Mouse (Mus musculus): Measurements from ENCODE around the gene Xlr4a. TPM values are rescaled to one million over a fixed set of nuclear protein-coding genes. Genes with fewer than 3 reads are reported as not detected.

Xlr4a gene
- total and polyA plus RNA-seq, 3 experiments: not detected

GRCm38 (mm10) chrX:73037003-73037402, 45.3 kb downstream of the Xlr4a start, which contains the start of gene Pnma5:
Pnma5 (minus strand) TSS chrX:73037103.
- DNase-seq (ENCODE audit: low spot score) (no peak), ATAC-seq (ENCODE audit: extremely low read depth, insufficient number of reproducible peaks, low FRiP score, poor library complexity, severe bottlenecking) (no peak)
- Histone ChIP-seq H3K27me3 (ENCODE audit: insufficient read depth, low read length) (peaks cover 2% of the 10 kb centered on the region; the same call in 1 of the 2 replicates), H3K9me3 (replicated peaks) (no peaks in the 10 kb centered on the region), H3K4me1 (ENCODE audit: insufficient read depth, low read depth, low read length) (no peaks in the 10 kb centered on the region), H3K4me3 (ENCODE audit: low read depth, low read length) (no peak within 1 kb of the TSS), H3K36me3 (replicated peaks) (no peaks in the 10 kb centered on the region)
- TF ChIP-seq GATA1 (IDR thresholded peaks at IDR 0.05; ENCODE audit: borderline replicate concordance, low read length) (no peak), CTCF (IDR thresholded peaks at IDR 0.05; ENCODE audit: low read depth, low read length) (no peak), POLR2AphosphoS5 (IDR thresholded peaks at IDR 0.05; ENCODE audit: insufficient replicate concordance, low read depth, low read length) (no peak), GATA2 (IDR thresholded peaks at IDR 0.05; ENCODE audit: borderline replicate concordance, low read depth, low read length) (no peak), TAL1 (conservative IDR thresholded peaks at IDR 0.05; ENCODE audit: low read depth, low read length) (no peak)

Other genes with a start within 250 kb of the Xlr4a start
- 18.5 and 22.1 TPM in 2 replicates for gene Cetn2, start 164.1 kb downstream of the Xlr4a start, total RNA-seq (2014; fragmentation: Nextera tagmentation)
- 140 and 157 TPM in 2 replicates for gene Cetn2, start 164.1 kb downstream of the Xlr4a start, total RNA-seq (2017)
- 3.2 and 4.6 TPM in 2 replicates for gene Cetn2, start 164.1 kb downstream of the Xlr4a start, polyA plus RNA-seq (2012)
- 41.9 and 47.8 TPM in 2 replicates for gene Nsdhl, start 163.9 kb downstream of the Xlr4a start, total RNA-seq (2014; fragmentation: Nextera tagmentation)
- 50.2 and 51.2 TPM in 2 replicates for gene Nsdhl, start 163.9 kb downstream of the Xlr4a start, total RNA-seq (2017)
- 1.9 and 2.0 TPM in 2 replicates for gene Nsdhl, start 163.9 kb downstream of the Xlr4a start, polyA plus RNA-seq (2012)
- not detected in 2 replicates for gene Zfp185, start 95.1 kb downstream of the Xlr4a start, total RNA-seq (2014; fragmentation: Nextera tagmentation)
- gene Zfp185, start 95.1 kb downstream of the Xlr4a start, total RNA-seq (2017): 0.11 TPM in 1 of 2 replicates, not detected in the other
- gene Zfp185, start 95.1 kb downstream of the Xlr4a start, polyA plus RNA-seq (2012): not detected in 2 replicates
- not detected in 2 replicates for gene Pnma5, start 45.4 kb downstream of the Xlr4a start, total RNA-seq (2014; fragmentation: Nextera tagmentation)
- not detected in 2 replicates for gene Pnma5, start 45.4 kb downstream of the Xlr4a start, total RNA-seq (2017)
- gene Pnma5, start 45.4 kb downstream of the Xlr4a start, polyA plus RNA-seq (2012): not detected in 2 replicates
- gene Pnma3, start 17.7 kb downstream of the Xlr4a start, total RNA-seq (2014; fragmentation: Nextera tagmentation): not detected in 2 replicates
- gene Pnma3, start 17.7 kb downstream of the Xlr4a start, total RNA-seq (2017): 0.05 TPM in 1 of 2 replicates, not detected in the other
- gene Pnma3, start 17.7 kb downstream of the Xlr4a start, polyA plus RNA-seq (2012): not detected in 2 replicates
- gene Xlr3a, start 14.6 kb upstream of the Xlr4a start, total RNA-seq (2014; fragmentation: Nextera tagmentation): not detected in 2 replicates
- 0.16 and 0.29 TPM in 2 replicates for gene Xlr3a, start 14.6 kb upstream of the Xlr4a start, total RNA-seq (2017)
- gene Xlr3a, start 14.6 kb upstream of the Xlr4a start, polyA plus RNA-seq (2012): not detected in 2 replicates
- not detected in 2 replicates for gene Gm14685, start 34.6 kb upstream of the Xlr4a start, total RNA-seq (2014; fragmentation: Nextera tagmentation)
- gene Gm14685, start 34.6 kb upstream of the Xlr4a start, total RNA-seq (2017): 0.16 TPM in 1 of 2 replicates, not detected in the other
- not detected in 2 replicates for gene Gm14685, start 34.6 kb upstream of the Xlr4a start, polyA plus RNA-seq (2012)
- gene Xlr5b, start 66.3 kb upstream of the Xlr4a start, total RNA-seq (2014; fragmentation: Nextera tagmentation): not detected in 2 replicates
- not detected in 2 replicates for gene Xlr5b, start 66.3 kb upstream of the Xlr4a start, total RNA-seq (2017)
- gene Xlr5b, start 66.3 kb upstream of the Xlr4a start, polyA plus RNA-seq (2012): not detected in 2 replicates
- not detected in 2 replicates for gene DXBay18, start 67.0 kb upstream of the Xlr4a start, total RNA-seq (2014; fragmentation: Nextera tagmentation)
- not detected in 2 replicates for gene DXBay18, start 67.0 kb upstream of the Xlr4a start, total RNA-seq (2017)
- gene DXBay18, start 67.0 kb upstream of the Xlr4a start, polyA plus RNA-seq (2012): not detected in 2 replicates
- gene Spin2d, start 94.5 kb upstream of the Xlr4a start, total RNA-seq (2014; fragmentation: Nextera tagmentation): not detected in 2 replicates
- gene Spin2d, start 94.5 kb upstream of the Xlr4a start, total RNA-seq (2017): 0.11 TPM in 1 of 2 replicates, not detected in the other
- gene Spin2d, start 94.5 kb upstream of the Xlr4a start, polyA plus RNA-seq (2012): not detected in 2 replicates
- not detected in 2 replicates for gene Xlr3b, start 109.7 kb upstream of the Xlr4a start, total RNA-seq (2014; fragmentation: Nextera tagmentation)
- gene Xlr3b, start 109.7 kb upstream of the Xlr4a start, total RNA-seq (2017): 0.11 TPM in 1 of 2 replicates, not detected in the other
- gene Xlr3b, start 109.7 kb upstream of the Xlr4a start, polyA plus RNA-seq (2012): not detected in 2 replicates
- gene Xlr4b, start 131.9 kb upstream of the Xlr4a start, total RNA-seq (2014; fragmentation: Nextera tagmentation): not detected in 2 replicates
- 0.11 TPM in 1 of 2 replicates, not detected in the other for gene Xlr4b, start 131.9 kb upstream of the Xlr4a start, total RNA-seq (2017)
- gene Xlr4b, start 131.9 kb upstream of the Xlr4a start, polyA plus RNA-seq (2012): not detected in 2 replicates
- 2.0 and 2.3 TPM in 2 replicates for gene F8a, start 145.8 kb upstream of the Xlr4a start, total RNA-seq (2014; fragmentation: Nextera tagmentation)
- 5.9 and 6.1 TPM in 2 replicates for gene F8a, start 145.8 kb upstream of the Xlr4a start, total RNA-seq (2017)
- gene F8a, start 145.8 kb upstream of the Xlr4a start, polyA plus RNA-seq (2012): 14.7 and 18.2 TPM in 2 replicates
- not detected in 2 replicates for gene Xlr4c, start 160.7 kb upstream of the Xlr4a start, total RNA-seq (2014; fragmentation: Nextera tagmentation)
- 0.33 TPM in 1 of 2 replicates, not detected in the other for gene Xlr4c, start 160.7 kb upstream of the Xlr4a start, total RNA-seq (2017)
- not detected in 2 replicates for gene Xlr4c, start 160.7 kb upstream of the Xlr4a start, polyA plus RNA-seq (2012)
- not detected in 2 replicates for gene Xlr3c, start 182.9 kb upstream of the Xlr4a start, total RNA-seq (2014; fragmentation: Nextera tagmentation)
- gene Xlr3c, start 182.9 kb upstream of the Xlr4a start, total RNA-seq (2017): 0.16 TPM in 1 of 2 replicates, not detected in the other
- gene Xlr3c, start 182.9 kb upstream of the Xlr4a start, polyA plus RNA-seq (2012): not detected in 2 replicates
- gene Xlr5a, start 210.5 kb upstream of the Xlr4a start, total RNA-seq (2014; fragmentation: Nextera tagmentation): not detected in 2 replicates
- not detected in 2 replicates for gene Xlr5a, start 210.5 kb upstream of the Xlr4a start, total RNA-seq (2017)
- not detected in 2 replicates for gene Xlr5a, start 210.5 kb upstream of the Xlr4a start, polyA plus RNA-seq (2012)
- gene Xlr5c, start 210.5 kb upstream of the Xlr4a start, total RNA-seq (2014; fragmentation: Nextera tagmentation): not detected in 2 replicates
- gene Xlr5c, start 210.5 kb upstream of the Xlr4a start, total RNA-seq (2017): 0.27 TPM in 1 of 2 replicates, not detected in the other
- gene Xlr5c, start 210.5 kb upstream of the Xlr4a start, polyA plus RNA-seq (2012): not detected in 2 replicates

Measured in G1E (cell line).